8 mouse cellular contexts compared by ENCODE assay signal in the genomic region with DNA sequence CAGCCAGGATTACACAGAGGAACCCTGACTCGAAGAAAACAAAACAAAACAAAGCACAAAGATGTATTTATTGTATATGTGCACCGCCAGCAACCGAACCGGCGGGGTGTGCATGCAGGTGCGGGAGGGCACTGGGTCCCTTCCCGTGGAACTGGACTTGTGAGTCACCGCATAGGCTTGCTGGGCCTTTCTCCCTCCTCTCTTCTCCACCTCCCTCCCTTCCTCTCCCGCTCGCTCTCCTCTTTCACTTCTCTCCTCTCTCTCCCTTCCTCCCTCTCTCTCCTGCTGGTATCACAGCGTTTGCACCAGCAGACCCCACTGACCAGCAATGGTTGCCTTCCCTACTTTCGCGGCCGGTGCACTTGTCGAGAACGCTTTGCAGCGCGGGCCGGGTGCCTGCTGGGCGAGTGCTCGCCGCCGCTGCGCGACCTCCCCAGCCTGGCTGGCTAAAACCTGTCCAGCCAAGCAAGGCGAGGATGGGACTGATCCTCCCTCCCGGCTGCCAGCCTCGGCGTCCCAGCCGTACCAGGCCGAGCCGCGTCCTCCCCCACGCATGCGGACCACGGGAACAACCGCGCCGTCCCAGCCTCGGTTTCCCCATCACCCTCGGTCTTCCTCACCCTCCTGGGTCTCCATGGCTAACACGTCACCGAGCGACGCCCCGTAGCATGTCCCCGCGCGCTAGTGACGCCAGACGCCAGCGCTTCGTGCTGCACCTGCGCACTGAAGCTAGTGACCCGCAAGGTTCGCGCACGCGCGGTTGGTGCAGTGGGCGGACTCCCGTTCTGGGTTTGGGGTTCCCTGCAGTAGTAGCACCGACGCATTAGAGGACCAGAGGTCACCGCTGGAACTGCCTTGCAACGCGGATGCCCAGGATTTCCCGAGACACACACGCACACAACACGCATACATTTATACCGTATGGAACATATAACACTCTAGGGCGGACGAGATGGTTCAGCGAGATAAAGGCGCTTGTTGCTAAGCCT. TPM values are rescaled to one million over a fixed set of nuclear protein-coding genes. Genes with fewer than 3 reads are reported as not detected.
DNase-seq lines count a peak whose midpoint lies in the region; ATAC-seq and TF ChIP-seq lines count a peak whose summit lies in the region.

TSS of gene Mthfsd (minus strand) at position 725 of the 989 bp plus-strand sequence.

- no peaks in the 10 kb centered on the region for H3K27me3 ChIP-seq in G1E (ENCODE audit: insufficient read depth, low read length)
- peaks cover 15% of the 10 kb centered on the region; the same call in 1 of the 2 replicates for H3K27me3 ChIP-seq in forebrain, embryonic 16.5 days (replicated peaks; ENCODE audit: control insufficient read depth, insufficient read depth, low read length)
- H3K27me3 ChIP-seq in lung, embryonic 14.5 days (ENCODE audit: insufficient read depth, low read length), result no peaks in the 10 kb centered on the region
- no peaks in the 10 kb centered on the region; the same call in 1 of the 2 replicates for H3K27me3 ChIP-seq in thymus, adult 2 months (ENCODE audit: control insufficient read depth, insufficient read depth, low read length)

- H3K36me3 ChIP-seq in G1E (replicated peaks), result peaks cover 41% of the 10 kb centered on the region
- H3K36me3 ChIP-seq in forebrain, embryonic 16.5 days (ENCODE audit: control insufficient read depth, insufficient read depth), result peaks cover 7% of the 10 kb centered on the region; the same call in 1 of the 2 replicates
- peaks cover 25% of the 10 kb centered on the region for H3K36me3 ChIP-seq in lung, embryonic 14.5 days (ENCODE audit: insufficient read depth)
- H3K36me3 ChIP-seq in thymus, adult 2 months (ENCODE audit: control insufficient read depth, insufficient read depth, low read length), result no peaks in the 10 kb centered on the region

- peak; percentile 95 for DNase-seq in G1E (ENCODE audit: low spot score)
- peak; percentile 99 for DNase-seq in cerebellum, adult 18-20 months
- DNase-seq in heart, postnatal 36 days, result peak; percentile 98 to 99
- peak; percentile 98 to 100 for DNase-seq in layer of hippocampus, adult 2 months (ENCODE audit: low spot score in 2 of 2)
- peak; percentile 99 for DNase-seq in lung, embryonic 14.5 days
- peak; percentile 98 for DNase-seq in thymus, adult 2 months

- no peak for TF ChIP-seq CTCF in G1E (IDR thresholded peaks at IDR 0.05; ENCODE audit: low read depth, low read length)
- peak; percentile 33 for TF ChIP-seq CTCF in layer of hippocampus, adult 2 months (conservative IDR thresholded peaks at IDR 0.05)
- peak; percentile 24 for TF ChIP-seq CTCF in lung, embryonic 14.5 days (IDR thresholded peaks at IDR 0.05; ENCODE audit: low read depth)
- TF ChIP-seq CTCF in olfactory bulb, adult 2 months (IDR thresholded peaks at IDR 0.05; ENCODE audit: insufficient read depth, low read depth, low read length), result no peak
- TF ChIP-seq CTCF in thymus, adult 2 months (IDR thresholded peaks at IDR 0.05; ENCODE audit: borderline replicate concordance, control insufficient read depth, extremely low read depth, insufficient read depth, low read length, poor library complexity), result no peak

- under 1% methylated on average over 73 of the region's 75 CpGs for WGBS in forebrain, embryonic 16.5 days
- under 1% methylated on average over 75 of the region's 75 CpGs for WGBS in lung, embryonic 14.5 days
- under 1% methylated on average over 75 of the region's 75 CpGs for WGBS in olfactory bulb, adult 2 months
- WGBS in thymus, adult 2 months, result 2% methylated on average over 75 of the region's 75 CpGs

- peak; percentile 84 for ATAC-seq in G1E (ENCODE audit: extremely low read depth, insufficient number of reproducible peaks, low FRiP score, poor library complexity, severe bottlenecking)
- peak; percentile 96 for ATAC-seq in forebrain, embryonic 16.5 days
- peak; percentile 87 for ATAC-seq in lung, embryonic 14.5 days (ENCODE audit: insufficient read depth)

- TF ChIP-seq POLR2A in olfactory bulb, adult 2 months (IDR thresholded peaks at IDR 0.05; ENCODE audit: insufficient read depth, low read depth, low read length), result peak; percentile 91
- TF ChIP-seq POLR2A in thymus, adult 2 months (IDR thresholded peaks at IDR 0.05; ENCODE audit: control insufficient read depth, extremely low read depth, insufficient read depth, low read length, poor library complexity), result peak; percentile 75; the same call in 1 of the 2 replicates

- peaks cover 51% of the 10 kb centered on the region for H3K4me1 ChIP-seq in G1E (ENCODE audit: insufficient read depth, low read depth, low read length)
- H3K4me1 ChIP-seq in forebrain, embryonic 16.5 days (replicated peaks; ENCODE audit: control insufficient read depth, insufficient read depth, low read length), result peaks cover 10% of the 10 kb centered on the region
- H3K4me1 ChIP-seq in lung, embryonic 14.5 days (ENCODE audit: insufficient read depth), result peaks cover 5% of the 10 kb centered on the region; the same call in 1 of the 2 replicates
- 0 out of 2 replicates have a peak, but pooled peaks cover 6% of the 10 kb centered on the region for H3K4me1 ChIP-seq in olfactory bulb, adult 2 months (ENCODE audit: control insufficient read depth, insufficient read depth, low read length)
- peaks cover 6% of the 10 kb centered on the region; the same call in 1 of the 2 replicates for H3K4me1 ChIP-seq in thymus, adult 2 months (replicated peaks; ENCODE audit: control insufficient read depth, insufficient read depth, low read length)

- intact Hi-C loops in heart, postnatal 36 days (cut with DNase I), result no loop called here

- peak within 1 kb of the TSS; percentile 100 for H3K4me3 ChIP-seq in G1E (ENCODE audit: low read depth, low read length)
- H3K4me3 ChIP-seq in forebrain, embryonic 16.5 days (replicated peaks; ENCODE audit: low read length), result peak within 1 kb of the TSS; percentile 69
- H3K4me3 ChIP-seq in layer of hippocampus, adult 2 months, result peak within 1 kb of the TSS; percentile 91
- peak within 1 kb of the TSS; percentile 73 for H3K4me3 ChIP-seq in lung, embryonic 14.5 days (ENCODE audit: low read depth, low read length)
- H3K4me3 ChIP-seq in olfactory bulb, adult 2 months (ENCODE audit: insufficient read depth, low read depth, low read length), result peak within 1 kb of the TSS; percentile 84
- H3K4me3 ChIP-seq in thymus, adult 2 months (ENCODE audit: control insufficient read depth, insufficient read depth, low read length), result peak within 1 kb of the TSS; percentile 69

- H3K4me2 ChIP-seq in forebrain, embryonic 16.5 days (ENCODE audit: low read length), result peak within 1 kb of the TSS; percentile 75
- H3K4me2 ChIP-seq in lung, embryonic 14.5 days, result peak within 1 kb of the TSS; percentile 84

- H3K9ac ChIP-seq in forebrain, embryonic 16.5 days (replicated peaks; ENCODE audit: low read depth, low read length), result peak within 1 kb of the TSS; percentile 83
- H3K9ac ChIP-seq in lung, embryonic 14.5 days, result peak within 1 kb of the TSS; percentile 76

- H3K9me3 ChIP-seq in G1E (replicated peaks), result no peaks in the 10 kb centered on the region
- no peaks in the 10 kb centered on the region for H3K9me3 ChIP-seq in forebrain, embryonic 16.5 days (ENCODE audit: control insufficient read depth, low read length)
- no peaks in the 10 kb centered on the region for H3K9me3 ChIP-seq in lung, embryonic 14.5 days (ENCODE audit: low read depth, low read length)

- peak within 1 kb of the TSS; percentile 62 for H3K27ac ChIP-seq in forebrain, embryonic 16.5 days (ENCODE audit: low read length)
- peak within 1 kb of the TSS; percentile 93 for H3K27ac ChIP-seq in layer of hippocampus, adult 2 months
- peak within 1 kb of the TSS; percentile 62 for H3K27ac ChIP-seq in lung, embryonic 14.5 days (ENCODE audit: low read depth)
- peak within 1 kb of the TSS; percentile 66 for H3K27ac ChIP-seq in olfactory bulb, adult 2 months (ENCODE audit: insufficient read depth, low read depth, low read length)
- H3K27ac ChIP-seq in thymus, adult 2 months (ENCODE audit: control insufficient read depth, insufficient read depth, low read length), result no peak within 1 kb of the TSS

RNA-seq across cellular contexts. Expression of gene Mthfsd, which starts in this region (rescaled TPM):
- 31.0 and 44.5 TPM in 2 replicates for total RNA-seq in G1E (2014; fragmentation: Nextera tagmentation)
- 35.0 and 36.1 TPM in 2 replicates for total RNA-seq in G1E (2017)
- 34.4 and 42.7 TPM in 2 replicates for polyA plus RNA-seq in G1E (2012)
- polyA plus RNA-seq in forebrain, embryonic 16.5 days (2015; fragmentation: Nextera tagmentation; extraction: Ambion mirVana), result 51.8 and 60.0 TPM in 2 replicates
- 10 to 100 TPM; 11.0 to 12.2 TPM for total RNA-seq in heart, postnatal 36 days (2021)
- 10 to 100 TPM; 38.8 to 46.1 TPM for total RNA-seq in layer of hippocampus, adult 2 months (2021)
- 57.6 and 63.1 TPM in 2 replicates for polyA plus RNA-seq in lung, embryonic 14.5 days (2014; fragmentation: Nextera tagmentation; extraction: Ambion mirVana)
- polyA plus RNA-seq in olfactory bulb, adult 2 months (2012; ENCODE audit: insufficient read depth, insufficient read length, low replicate concordance, missing spikeins), result not detected in 2 replicates
- 60.8 and 69.4 TPM in 2 replicates for polyA plus RNA-seq in thymus, adult 2 months (2012; rRNA removed)

Comparison
In these comparisons a context has a peak if more than half of its experiments do, and no peak if none do; other contexts are left out.
1. CTCF ChIP-seq: peak in layer of hippocampus, adult 2 months (single experiment) and lung, embryonic 14.5 days (single experiment); none in G1E (single experiment), olfactory bulb, adult 2 months (single experiment) and thymus, adult 2 months (single experiment).
2. Peak in every context shown above with its lines, with median percentiles within 50 percentile points of each other: ATAC-seq, DNase-seq and H3K4me3 ChIP-seq.